Mouse (Mus musculus) adrenal gland, adult 2 months (tissue): ENCODE data around the gene Ank. TPM values are rescaled to one million over a fixed set of nuclear protein-coding genes. Genes with fewer than 3 reads are reported as not detected.

Source experiments
- DNase-seq: peaks from one replicate; pipeline ENCODE4 v3.0.0; 2021
- polyA plus RNA-seq: library from polyadenylated mRNA; depleted of rRNA; stranded (reverse); fragments of >200 nt; gene quantifications from 2 replicates; pipeline ENCODE4 v1.2.3, GENCODE M21; 2012
- total RNA-seq, 2 experiments: library from RNA; stranded (reverse); gene quantifications; 2 replicates each; pipeline ENCODE4 v1.2.3; 2021

Ank gene
- total and polyA plus RNA-seq, 3 experiments = 32.8 to 61.0 (median 56.9) TPM

- DNase-seq = no peak
These were observed 108.7 kb downstream of the Ank start for GRCm38 (mm10) chr15:27574992-27575781.

- DNase-seq = no peak
These were observed 109.5 kb downstream of the Ank start for GRCm38 (mm10) chr15:27575932-27576331.

GRCm38 (mm10) chr15:27576886-27577285 lies 110.4 kb downstream of the Ank start:
- no peak for DNase-seq

GRCm38 (mm10) chr15:27577915-27578780 lies 111.7 kb downstream of the Ank start:
- no peak for DNase-seq

GRCm38 (mm10) chr15:27578918-27579317 lies 112.4 kb downstream of the Ank start:
- DNase-seq = no peak

GRCm38 (mm10) chr15:27579853-27580252 lies 113.4 kb downstream of the Ank start:
- DNase-seq = no peak

- DNase-seq = no peak
These were observed 114.3 kb downstream of the Ank start for GRCm38 (mm10) chr15:27580771-27581170.

- no peak for DNase-seq
These were observed 115.2 kb downstream of the Ank start for GRCm38 (mm10) chr15:27581640-27582039.

GRCm38 (mm10) chr15:27582428-27582827 lies 116.0 kb downstream of the Ank start:
- no peak for DNase-seq

GRCm38 (mm10) chr15:27583042-27583441 lies 116.6 kb downstream of the Ank start:
- DNase-seq = peak; percentile 76

GRCm38 (mm10) chr15:27583620-27584019 lies 117.1 kb downstream of the Ank start:
- DNase-seq = no peak

- no peak for DNase-seq
These were observed 119.1 kb downstream of the Ank start for GRCm38 (mm10) chr15:27585466-27586092.

- peak; percentile 43 for DNase-seq
These were observed 119.6 kb downstream of the Ank start for GRCm38 (mm10) chr15:27586093-27586480.

- no peak for DNase-seq
These were observed 121.8 kb downstream of the Ank start for GRCm38 (mm10) chr15:27588087-27588826.

- no peak for DNase-seq
These were observed 124.3 kb downstream of the Ank start for GRCm38 (mm10) chr15:27590812-27591211.

GRCm38 (mm10) chr15:27592620-27593320 lies 126.3 kb downstream of the Ank start:
- peak; percentile 79 for DNase-seq

GRCm38 (mm10) chr15:27593717-27594116 lies 127.2 kb downstream of the Ank start:
- peak; percentile 60 for DNase-seq

- DNase-seq = no peak
These were observed 128.5 kb downstream of the Ank start for GRCm38 (mm10) chr15:27594973-27595372.

GRCm38 (mm10) chr15:27595560-27595959 lies 129.1 kb downstream of the Ank start:
- DNase-seq = peak; percentile 64

GRCm38 (mm10) chr15:27596463-27597140 lies 130.1 kb downstream of the Ank start:
- peak; percentile 48 for DNase-seq

GRCm38 (mm10) chr15:27597516-27597915 lies 131.0 kb downstream of the Ank start:
- no peak for DNase-seq
